Mouse (Mus musculus) layer of hippocampus, adult 2 months (tissue): Measurements from ENCODE around the gene Dcxr. TPM values are rescaled to one million over a fixed set of nuclear protein-coding genes. Genes with fewer than 3 reads are reported as not detected.

ENCODE experiments used
- DNase-seq, 2 experiments: peaks; one replicate each; pipeline ENCODE4 v3.0.0; 2022; ENCODE audit warnings: low spot score in 2 of 2
- H3K27ac ChIP-seq: fragments of 200-600 bp; 2 replicates; pipeline ENCODE4 v1.8.1; 2022
- H3K4me3 ChIP-seq: fragments of 200-600 bp; 2 replicates; pipeline ENCODE4 v1.8.1; 2022; ENCODE audit warnings: mild to moderate bottlenecking
- CTCF ChIP-seq: fragments of 200-600 bp; conservative IDR thresholded peaks from 2 replicates; pipeline ENCODE4 v1.8.1; 2022; ENCODE audit warnings: antibody characterized with exemption, mild to moderate bottlenecking, moderate library complexity
- total RNA-seq, 2 experiments: library from RNA; stranded (reverse); gene quantifications; 2 replicates each; pipeline ENCODE4 v1.2.3; 2021

Dcxr gene
- total RNA-seq, 2 experiments from 2014 or later, result 9.9 to 11.3 TPM

DNA sequence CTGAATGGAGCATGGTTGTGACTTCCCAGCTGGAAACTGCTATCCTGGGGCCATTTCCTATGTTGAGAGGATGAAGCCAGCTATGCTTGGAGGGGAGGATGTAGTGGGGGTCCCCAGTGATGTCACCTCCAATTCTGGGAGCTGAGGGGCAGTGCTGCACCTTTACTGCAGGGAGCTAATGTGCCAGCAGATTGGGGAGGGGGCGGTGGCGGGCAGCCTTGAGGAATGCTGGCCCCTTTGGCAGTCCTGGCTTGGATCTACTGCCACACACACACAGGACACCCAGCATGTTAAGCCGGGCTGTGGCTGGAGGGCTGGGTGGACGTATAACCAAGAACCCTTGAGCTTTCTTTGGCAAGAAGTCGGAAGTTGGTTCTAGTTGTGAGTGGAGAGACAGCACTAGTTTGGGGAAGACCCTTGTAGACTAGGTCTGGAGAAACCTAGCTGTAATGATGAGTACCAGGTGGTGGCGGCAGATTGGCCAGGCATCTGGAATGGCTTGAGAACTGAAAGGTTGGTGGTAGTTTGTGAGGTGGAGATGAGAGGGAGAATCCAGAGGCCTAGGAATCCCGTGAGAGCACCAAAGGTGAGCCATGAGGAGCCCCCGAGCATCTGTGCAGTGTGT is 15.0 kb downstream of the Dcxr start:
- H3K4me3 ChIP-seq, result no peak overlapping the region
- TF ChIP-seq CTCF, result no peak
- DNase-seq, result no peak
- H3K27ac ChIP-seq, result no peak overlapping the region

DNA sequence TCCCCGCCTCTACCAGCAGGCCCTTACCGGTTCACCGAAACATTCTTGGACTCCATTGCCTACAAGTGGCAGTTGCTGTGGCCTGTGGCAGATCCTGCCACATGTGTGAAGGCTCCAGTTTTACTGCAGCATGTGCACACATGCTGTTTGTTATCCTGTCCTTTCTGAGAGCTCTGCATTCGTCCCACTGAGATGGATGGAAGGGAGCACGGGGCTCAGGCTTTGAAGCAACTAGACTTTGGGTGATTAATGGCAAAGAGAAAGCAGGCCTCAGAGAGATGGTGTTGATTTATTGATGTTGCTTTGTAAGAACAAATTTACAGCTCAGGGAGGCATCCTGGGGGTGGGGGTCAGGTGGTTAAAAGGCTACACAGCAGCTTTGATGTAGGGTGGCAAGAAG is 16.4 kb downstream of the Dcxr start:
- DNase-seq, result no peak
- Histone ChIP-seq H3K4me3 (no peak overlapping the region), H3K27ac (no peak overlapping the region)
- TF ChIP-seq CTCF, result no peak

DNA sequence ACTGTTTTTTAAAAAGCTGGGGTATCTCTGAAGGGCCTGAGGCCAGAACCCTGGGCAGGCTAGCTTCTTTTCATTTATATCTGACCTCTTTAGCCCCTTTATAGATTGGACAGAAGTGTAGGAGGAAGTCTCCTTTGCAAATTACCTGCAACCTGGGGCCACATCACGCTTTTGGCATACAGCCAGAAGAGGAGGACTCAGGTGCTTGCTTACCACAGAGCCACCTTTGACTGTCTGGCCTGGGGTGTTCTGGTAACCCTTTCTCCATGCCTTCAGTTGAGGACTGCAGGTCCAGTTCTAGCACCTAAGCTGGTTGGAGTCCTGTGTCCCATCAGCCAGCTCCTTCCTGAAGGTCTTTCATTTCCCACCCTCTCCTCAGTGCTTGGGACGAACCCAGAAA is 17.5 kb downstream of the Dcxr start:
- no peak overlapping the region for H3K4me3 ChIP-seq
- no peak for TF ChIP-seq CTCF

DNA sequence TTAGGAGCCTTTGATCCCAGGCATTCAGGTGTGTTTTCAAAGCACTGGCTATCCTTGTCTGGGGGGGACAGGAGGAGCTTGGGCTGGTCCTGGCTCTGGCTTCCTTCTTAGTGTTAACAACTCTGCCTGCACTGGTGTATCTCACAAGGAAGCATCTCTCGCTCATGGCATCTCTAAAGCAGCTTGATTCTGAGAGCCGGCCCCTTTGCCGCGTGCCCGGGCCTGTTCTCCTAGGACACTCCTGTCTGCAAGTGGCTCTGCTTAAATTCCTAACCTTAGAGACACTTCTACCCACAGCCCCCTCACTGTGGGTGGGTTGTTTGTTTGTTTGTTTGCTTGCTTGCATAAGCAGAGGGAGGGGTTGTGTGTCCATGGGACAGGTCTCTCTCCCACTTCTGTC is 19.1 kb downstream of the Dcxr start:
- no peak for DNase-seq
- TF ChIP-seq CTCF, result no peak
- H3K4me3 ChIP-seq, result no peak overlapping the region
- H3K27ac ChIP-seq, result peak overlapping the region; percentile 55; the same call in 1 of the 2 replicates

More for the DNA sequence above, 17.5 kb downstream of the Dcxr start:
- DNase-seq, result no peak
- no peak overlapping the region for H3K27ac ChIP-seq

DNA sequence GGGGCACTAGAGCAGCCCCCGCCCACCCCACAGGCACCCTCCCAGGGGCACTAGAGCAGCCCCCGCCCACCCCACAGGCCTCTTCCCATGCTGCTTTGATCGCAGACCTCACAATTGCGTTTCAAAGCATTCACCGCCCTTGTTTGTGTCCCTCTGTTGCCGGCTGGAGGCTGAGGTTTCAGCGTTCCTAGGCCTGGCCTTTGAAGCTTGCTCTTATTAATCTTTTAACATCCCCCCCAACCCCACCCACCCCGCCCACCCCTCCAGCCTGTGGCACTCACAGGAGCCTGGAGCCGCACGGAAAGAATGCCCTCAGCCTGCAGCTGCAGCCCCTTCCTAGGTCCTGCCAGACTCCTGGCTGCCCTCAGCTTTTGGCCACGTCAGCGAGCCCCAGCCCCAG is 19.9 kb downstream of the Dcxr start:
- Histone ChIP-seq H3K27ac (no peak overlapping the region; the same call in 1 of the 2 replicates), H3K4me3 (no peak overlapping the region)
- no peak for DNase-seq
- TF ChIP-seq CTCF, result no peak

DNA sequence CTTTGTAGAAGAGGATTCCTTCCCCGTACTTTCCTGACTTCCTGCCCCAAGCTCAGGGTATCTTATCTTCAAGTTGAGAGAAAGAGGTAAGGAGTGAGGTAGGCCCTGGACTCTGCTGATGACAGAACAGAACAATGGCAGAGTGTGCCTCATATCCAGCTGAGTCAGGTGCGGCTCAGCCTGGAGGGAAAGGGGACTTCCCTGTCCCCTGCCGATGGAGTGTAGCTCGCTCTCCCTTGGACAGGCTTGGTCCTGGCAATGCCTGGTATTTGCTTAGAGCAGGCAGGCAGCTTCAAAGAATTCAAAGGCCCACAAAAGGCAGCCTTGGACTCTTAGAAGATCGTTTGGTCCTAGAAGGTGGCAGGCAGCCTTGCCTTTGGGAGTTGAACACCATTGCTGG is 21.0 kb downstream of the Dcxr start:
- H3K4me3 ChIP-seq, result no peak overlapping the region
- TF ChIP-seq CTCF, result no peak
- 0 out of 2 replicates have a peak overlapping the region, but pooled peaks have one; percentile 15 for H3K27ac ChIP-seq
- DNase-seq, result no peak

DNA sequence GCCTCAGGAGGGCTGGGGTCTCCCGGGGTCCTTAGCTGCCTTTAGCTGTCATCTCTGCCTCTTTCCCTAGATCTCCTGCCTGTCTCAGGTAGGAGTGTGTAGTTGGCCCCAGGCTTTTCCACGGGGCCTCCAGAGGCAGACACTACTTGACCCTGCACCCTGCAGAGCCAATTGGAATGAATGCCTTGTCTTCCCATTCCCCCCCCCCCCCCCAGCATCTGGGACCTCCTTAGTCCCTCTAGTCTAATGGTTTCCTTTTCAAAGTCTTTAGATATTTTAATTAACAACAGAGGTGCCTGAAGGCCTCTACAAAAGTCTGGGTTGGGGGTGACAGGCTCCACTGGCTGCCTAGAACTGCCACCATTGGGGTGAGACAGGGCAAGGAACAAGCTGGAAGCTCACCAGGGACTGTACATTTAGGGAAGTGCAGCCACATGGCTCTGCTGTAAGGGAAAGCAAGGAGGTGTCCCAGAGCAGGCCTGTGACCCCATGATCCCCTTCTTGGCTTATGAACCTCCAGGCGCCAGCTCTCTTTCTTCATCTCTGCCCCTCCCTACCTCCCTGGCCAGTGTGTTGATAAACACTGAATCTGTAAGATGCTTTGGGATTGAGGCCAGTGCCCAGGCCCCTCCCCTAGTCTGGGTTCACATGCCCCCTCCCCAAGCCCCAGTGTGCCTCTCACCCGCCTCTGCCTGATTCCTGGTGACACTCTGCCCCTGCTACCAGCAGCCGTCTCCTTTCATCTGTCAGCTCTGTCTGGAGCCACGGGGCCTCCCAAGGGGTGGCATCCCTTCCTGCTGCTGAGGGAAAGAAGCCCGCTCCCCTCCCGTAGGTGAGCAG is 22.4 kb downstream of the Dcxr start:
- peak overlapping the region; percentile 1; the same call in 1 of the 2 replicates for H3K27ac ChIP-seq
- TF ChIP-seq CTCF, result no peak
- no peak overlapping the region for H3K4me3 ChIP-seq
- no peak for DNase-seq

DNA sequence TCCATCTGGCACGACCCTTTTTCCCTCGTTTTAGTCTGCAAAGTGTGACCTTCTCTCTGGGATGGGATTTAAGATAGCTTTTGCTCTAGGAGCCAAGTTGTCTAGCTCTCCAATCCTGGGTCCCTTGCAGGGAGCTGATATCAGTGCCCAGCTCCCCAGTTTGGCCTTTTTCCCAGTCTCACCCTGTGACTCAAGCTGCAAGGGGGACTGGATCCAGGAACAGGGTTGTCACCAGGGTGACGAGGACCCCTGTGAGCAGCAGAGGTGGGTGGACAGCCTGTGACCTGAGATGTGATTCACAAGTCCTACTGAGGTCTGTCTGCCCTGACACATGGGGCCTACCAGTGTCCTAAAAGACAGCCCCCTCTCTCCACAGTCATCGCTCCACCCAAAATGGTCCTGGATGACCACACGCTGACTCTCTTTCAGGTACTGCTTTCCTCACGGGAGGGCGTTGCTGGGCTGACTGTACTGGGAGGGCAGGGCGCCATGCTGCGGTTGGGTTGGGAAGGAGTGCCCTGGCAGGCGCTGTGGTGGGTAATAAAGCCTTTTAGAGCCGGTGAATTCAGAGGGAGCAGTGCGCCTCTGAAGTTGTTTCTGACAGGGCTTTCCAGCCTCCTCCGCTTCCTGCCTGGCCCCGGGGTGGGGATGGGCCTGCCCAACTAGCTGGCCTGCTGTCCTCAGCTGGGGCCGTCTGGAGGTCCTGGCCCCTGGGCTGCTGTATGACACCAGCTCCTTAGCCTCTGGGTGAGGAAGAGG is 23.2 kb downstream of the Dcxr start:
- peak; percentile 39 for TF ChIP-seq CTCF
- DNase-seq, result no peak
- Histone ChIP-seq H3K27ac (peak overlapping the region; percentile 1; the same call in 1 of the 2 replicates), H3K4me3 (no peak overlapping the region)

DNA sequence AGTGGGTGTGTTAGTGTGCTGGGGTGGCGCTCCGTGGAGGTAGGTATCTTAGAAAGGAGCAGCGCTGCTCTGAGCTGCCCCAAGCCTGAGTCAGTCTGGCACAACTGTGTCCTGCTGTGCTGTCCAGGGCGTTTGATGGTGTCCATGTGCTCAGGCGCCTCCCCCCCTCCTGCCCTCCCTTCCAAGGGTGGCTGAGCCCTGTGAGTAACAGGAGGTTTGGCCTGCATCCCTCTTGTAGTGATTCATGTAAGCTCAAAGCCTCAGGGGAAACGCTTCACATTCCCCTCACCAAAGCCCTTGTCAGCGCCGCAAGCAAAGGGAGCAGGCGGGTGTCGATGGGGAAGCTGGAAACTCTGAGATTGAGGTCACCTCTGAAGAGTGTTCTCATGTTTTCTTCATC is 29.3 kb downstream of the Dcxr start:
- TF ChIP-seq CTCF, result no peak
- Histone ChIP-seq H3K27ac (peak overlapping the region; percentile 53; the same call in 1 of the 2 replicates), H3K4me3 (no peak overlapping the region)
- DNase-seq, result no peak

DNA sequence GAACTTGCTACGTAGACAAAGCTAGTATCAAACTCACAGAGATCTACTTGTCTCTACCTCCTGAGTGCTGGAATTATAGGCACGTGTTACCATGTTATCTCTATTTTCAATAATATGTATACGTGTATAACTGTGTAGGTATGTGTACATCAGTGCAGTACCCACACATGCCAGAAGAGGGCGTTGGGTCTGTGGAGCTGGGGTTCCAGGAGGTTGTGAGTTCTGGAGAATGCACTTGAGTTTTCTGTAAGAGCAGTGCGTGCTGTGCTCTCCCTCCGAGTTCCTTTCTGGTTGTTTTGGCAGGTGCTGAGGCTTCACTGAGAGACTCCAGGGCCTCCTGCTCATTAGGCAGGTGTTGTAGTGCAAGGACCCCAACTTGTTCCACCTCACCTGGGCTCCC is 30.5 kb downstream of the Dcxr start:
- TF ChIP-seq CTCF, result peak; percentile 68
- no peak for DNase-seq
- 0 out of 2 replicates have a peak overlapping the region, but pooled peaks have one; percentile 55 for H3K27ac ChIP-seq
- H3K4me3 ChIP-seq, result no peak overlapping the region

DNA sequence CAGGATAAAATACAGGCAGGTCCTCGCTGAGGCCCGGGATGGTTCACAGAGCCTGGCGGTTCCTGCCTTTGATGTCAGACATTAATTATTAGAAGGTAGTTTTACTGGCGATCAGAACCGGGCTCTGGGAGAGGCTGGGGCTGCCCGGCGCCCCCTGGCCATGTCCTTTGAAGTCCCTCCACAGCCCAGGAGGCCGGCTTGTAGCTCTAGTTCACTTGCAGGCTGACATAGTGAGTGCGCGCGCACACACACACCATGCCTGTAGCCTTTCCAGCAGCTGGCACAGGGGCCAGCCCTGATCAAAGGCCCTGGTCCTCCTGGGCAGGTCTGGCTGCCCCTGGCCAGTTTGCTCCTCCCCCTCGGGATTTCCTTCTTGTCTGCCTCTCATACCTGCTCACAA is 31.4 kb downstream of the Dcxr start:
- DNase-seq, result no peak
- peak overlapping the region; percentile 55; the same call in 1 of the 2 replicates for H3K27ac ChIP-seq
- no peak overlapping the region for H3K4me3 ChIP-seq
- TF ChIP-seq CTCF, result no peak

DNA sequence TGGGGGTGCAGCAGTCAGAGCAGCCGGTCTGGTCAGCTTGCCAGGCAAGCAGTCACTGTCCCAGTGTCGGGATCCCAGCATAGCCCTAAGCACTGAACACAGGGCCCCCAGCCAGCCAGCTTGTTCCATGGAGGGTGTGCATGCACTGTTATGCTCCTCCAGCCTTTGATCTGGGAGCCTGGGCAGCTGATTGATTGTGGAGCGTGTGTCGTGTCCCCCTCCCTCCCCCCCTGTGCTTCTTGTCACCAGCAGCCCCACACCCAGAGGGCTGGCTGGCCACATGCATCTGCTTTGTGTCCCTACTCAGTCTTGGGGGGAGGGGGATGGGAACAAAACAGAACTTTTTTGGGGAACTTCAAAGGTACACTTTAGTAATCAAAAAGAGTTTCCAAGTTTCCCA is 31.9 kb downstream of the Dcxr start:
- no peak for DNase-seq
- no peak overlapping the region for H3K4me3 ChIP-seq
- no peak for TF ChIP-seq CTCF
- peak overlapping the region; percentile 61; the same call in 1 of the 2 replicates for H3K27ac ChIP-seq

DNA sequence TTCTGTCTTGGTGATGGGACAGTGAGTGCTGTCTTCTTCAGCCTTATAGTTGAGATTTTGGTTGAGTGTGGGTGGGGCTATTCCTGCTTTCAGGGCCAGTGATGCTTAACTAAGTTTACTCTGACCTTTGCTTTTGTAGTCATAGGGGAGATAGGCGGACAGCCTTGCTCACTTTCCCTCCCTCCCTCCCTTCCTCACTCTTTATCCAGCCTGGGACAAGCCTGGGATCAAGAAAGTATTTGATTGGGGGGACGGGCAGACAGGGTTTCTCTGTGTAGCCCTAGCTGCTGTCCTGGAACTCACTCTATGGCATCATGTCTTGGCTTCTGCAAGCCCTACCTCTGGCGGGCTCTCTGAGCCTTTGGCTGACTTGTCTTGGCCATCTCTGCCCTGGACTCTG is 33.6 kb downstream of the Dcxr start:
- TF ChIP-seq CTCF, result no peak
- H3K27ac ChIP-seq, result 0 out of 2 replicates have a peak overlapping the region, but pooled peaks have one; percentile 64
- no peak for DNase-seq
- H3K4me3 ChIP-seq, result no peak overlapping the region
